Mouse (Mus musculus) adrenal gland, adult (tissue): Measurements from ENCODE around the gene Jade1.
A peak's percentile ranks its signal among the peaks of the same experiment; 100 is the strongest.

Source experiments
- DNase-seq, 2 experiments: peaks; one replicate each; pipeline ENCODE4 v3.0.0; 2022 to 2023; ENCODE audit warnings: low spot score in 1 of 2; ENCODE audit not compliant: inconsistent age in 2 of 2

Gene Jade1

DNA sequence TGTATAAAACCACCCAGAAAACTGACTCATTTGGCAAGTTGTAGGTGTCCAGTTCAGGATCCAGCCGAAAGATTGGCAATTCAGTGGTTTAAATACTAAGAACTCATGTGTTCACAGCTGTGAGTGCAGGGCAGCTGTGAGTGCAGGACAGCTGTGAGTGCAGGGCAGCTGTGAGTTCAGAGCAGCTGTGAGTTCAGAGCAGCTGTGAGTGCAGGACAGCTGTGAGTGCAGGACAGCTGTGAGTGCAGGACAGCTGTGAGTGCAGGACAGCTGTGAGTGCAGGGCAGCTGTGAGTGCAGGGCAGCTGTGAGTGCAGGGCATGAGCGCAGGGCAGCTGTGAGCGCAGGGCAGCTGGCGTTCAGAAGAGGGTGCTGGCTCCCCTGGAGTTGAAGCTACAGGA lies 39.5 kb downstream of the Jade1 start:
- no peak for DNase-seq

DNA sequence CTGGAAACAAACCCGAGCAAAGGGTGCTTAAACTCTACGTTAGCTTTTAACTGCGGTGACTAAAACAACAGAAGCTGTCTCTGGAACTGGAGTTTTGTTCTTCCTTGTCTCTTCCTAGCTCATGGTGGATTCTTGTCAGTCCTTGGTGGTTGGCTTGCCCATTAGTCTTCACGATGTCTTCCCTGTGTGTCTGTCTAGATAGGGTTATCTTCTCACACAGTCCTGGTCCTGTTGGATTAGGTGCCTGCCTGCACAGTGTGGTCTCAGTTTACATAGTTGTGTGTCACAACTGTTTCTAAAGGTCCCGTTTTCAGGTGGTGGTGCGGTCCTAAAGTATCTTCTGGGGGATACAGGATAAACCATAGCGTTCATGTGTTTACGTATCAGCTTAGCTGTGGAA lies 41.5 kb downstream of the Jade1 start:
- no peak for DNase-seq

DNA sequence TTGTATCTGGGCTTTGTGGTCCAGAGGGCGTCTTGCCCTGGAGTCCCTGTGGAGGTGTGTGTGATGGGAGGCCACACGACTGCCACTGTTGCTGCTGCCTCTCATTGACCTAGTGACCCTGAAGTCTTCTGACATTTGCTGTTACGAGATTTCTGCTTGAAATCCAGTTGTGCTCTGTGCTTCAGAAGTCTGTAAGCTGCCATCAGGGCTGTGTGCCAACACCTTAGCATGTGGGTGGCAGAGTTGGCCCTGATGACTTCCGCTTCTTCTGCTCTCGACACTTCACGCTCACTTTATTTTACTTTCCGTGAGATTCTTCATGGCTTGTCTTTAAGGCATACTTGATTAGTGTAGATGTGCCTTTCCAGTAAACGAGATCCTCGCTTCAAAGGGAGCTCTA lies 42.9 kb downstream of the Jade1 start:
- peak in 1 of 2 experiments; percentile 68 for DNase-seq

DNA sequence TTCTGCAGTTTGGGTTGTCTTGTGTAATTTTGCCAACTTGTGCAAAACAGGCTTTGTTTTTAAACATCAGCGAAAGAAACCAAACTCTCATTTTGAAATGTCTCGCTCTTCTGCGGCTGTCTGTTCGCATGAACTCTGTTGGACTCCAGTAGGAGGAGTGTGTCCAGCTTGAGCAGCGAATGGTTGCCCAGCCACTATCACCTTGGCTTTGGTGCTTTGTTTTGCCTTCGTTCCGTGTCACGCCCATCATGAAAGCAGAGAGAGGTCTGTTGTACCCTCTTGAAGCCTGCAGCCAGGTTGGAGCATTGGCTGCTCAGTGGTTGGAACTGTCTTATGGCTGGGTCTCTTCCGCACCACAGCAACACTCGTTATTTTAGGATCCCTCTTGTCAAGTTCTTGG lies 43.7 kb downstream of the Jade1 start:
- DNase-seq = no peak

DNA sequence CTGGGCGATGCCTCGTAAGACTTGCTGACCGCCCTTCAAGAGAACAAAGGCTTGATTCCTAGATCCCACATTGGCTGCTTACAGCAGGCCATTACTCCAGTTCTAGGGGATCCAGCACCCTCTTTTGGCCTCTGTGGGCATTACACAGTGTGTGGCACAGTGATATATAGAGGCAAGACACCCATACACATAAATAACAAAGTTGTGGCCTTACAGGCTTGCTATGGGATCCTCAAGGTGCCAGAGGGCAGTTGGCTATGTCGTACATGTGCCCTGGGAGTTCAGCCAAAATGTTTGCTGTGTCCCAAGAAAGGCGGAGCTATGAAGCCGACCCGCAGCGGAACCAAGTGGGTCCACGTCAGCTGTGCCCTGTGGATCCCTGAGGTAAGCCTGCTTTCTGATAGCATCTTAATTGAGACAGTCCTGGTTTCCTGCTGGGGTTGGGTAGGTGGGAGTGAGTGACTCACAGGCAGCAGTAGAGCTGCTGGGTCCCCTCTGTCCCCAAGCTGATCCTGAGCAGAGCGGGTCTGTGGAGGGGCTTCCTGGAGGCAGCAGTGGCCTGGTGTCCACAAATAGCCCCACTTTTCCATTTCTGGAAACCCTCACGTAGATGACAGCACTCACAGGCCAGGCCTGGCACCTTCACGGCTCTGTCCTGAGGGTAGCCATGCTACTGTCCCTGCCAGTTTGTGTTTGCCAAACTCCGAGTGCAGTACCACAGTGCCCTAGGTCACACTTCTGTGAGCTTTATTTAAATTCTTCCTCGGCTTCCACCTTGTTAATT lies 44.5 kb downstream of the Jade1 start:
- DNase-seq = peak; percentile 58 to 87

DNA sequence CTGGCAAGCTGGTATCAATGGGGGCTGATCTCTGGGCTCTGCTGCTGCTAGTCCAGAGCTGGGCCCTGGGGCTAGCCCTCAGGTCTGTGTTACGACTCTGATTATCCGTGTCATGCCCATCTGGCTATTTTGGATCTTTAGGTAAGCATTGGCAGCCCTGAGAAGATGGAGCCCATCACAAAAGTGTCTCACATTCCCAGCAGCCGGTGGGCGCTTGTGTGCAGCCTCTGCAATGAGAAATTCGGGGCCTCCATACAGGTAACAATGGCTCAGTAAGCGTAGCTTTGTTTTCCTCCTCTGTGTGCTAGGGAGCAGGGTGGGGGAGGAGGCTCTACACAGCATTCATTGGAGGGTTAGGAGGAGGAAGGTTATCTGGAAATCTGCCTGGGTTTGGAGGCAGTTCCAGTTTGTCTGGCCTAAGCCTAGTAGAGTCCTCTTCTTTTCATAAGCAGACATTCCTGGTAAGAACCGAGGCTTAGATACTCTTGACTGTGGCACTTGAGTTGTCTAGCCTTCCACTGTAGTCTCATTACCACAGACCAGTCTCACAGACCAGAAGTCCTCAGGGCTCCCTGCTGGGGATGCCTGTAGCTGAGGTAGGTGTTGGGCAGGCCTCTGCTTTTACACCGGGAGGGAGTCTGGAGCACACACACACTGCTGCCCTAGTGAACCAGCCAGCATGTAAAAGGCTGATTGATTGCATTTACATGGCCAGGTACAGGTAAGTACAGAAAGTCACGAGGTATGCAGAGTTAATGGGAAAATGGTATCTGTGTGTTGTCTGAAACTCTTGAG lies 45.9 kb downstream of the Jade1 start:
- peak in 1 of 2 experiments; percentile 27 for DNase-seq

DNA sequence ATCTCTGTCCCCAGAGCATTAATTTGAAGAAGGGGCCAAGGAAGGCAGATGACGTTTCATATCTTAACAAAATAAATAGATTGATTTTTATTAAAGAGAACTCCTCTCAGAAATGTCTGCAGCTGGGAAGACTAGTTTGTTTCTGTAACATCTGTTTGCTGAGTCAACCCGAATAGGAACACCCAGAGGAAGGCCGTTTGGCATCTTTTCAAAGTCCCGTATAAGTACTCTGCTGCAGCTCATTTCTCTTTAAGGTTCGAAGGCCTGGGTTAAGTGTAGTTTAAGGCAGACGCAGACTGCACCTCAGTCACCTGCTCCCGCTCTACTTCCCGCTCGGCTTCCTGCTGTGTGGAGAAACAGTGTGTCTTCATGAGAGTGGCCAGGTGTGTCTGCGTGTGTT lies 47.4 kb downstream of the Jade1 start:
- DNase-seq = peak in 1 of 2 experiments; percentile 67

DNA sequence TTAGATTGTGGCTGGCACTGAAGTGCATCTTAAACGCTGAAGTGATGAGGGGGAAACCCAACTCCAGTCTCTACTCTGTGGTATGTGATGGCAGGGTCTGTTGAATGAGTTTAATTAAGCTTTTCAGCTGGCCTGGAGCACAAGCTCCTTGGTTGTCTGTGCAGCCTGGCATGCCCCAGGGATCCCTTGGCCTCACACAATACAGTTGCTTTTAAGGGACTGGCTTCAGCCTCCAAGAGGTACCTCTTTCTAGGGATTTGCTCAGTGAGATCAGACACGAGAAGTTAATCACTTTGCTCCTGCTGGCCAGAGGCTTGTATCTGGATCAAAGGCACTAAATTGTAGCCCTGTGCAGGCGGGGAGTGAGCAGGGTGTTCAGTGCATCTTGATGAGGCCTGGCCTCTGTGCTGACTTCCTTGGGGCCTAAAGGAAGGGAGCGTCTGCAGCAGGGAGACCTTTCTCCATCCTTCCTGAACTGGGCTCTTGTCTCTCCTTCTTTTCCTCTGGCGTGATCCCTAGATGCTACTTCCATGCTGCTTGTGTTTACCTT lies 48.0 kb downstream of the Jade1 start:
- peak; percentile 2 to 23 for DNase-seq

DNA sequence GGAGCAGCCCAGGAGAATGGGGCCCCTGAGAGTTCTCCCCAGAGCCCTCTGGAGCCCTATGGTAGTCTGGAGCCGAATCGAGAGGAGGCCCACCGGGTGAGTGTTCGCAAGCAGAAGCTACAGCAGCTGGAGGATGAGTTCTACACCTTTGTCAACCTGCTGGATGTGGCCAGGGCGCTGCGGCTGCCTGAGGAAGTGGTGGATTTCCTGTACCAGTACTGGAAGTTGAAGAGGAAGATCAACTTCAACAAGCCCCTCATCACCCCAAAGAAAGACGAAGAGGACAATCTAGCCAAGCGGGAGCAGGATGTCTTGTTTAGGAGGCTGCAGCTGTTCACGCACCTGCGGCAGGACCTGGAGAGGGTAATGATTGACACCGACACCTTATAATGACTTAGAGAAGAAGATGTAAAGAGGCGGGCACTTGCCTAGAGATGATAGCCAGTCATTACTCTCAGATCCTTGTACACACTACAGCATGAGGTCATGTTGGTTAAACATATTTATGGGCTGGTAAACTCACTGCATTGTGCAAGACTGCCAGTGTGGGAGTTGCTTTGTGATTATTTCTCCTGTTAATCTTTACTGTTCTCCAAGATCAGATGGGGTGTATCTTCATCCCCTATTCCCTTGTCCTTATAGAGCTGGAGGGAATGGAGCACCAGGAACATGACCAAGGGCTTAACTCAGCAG lies 49.2 kb downstream of the Jade1 start:
- peak in 1 of 2 experiments; percentile 27 for DNase-seq

DNA sequence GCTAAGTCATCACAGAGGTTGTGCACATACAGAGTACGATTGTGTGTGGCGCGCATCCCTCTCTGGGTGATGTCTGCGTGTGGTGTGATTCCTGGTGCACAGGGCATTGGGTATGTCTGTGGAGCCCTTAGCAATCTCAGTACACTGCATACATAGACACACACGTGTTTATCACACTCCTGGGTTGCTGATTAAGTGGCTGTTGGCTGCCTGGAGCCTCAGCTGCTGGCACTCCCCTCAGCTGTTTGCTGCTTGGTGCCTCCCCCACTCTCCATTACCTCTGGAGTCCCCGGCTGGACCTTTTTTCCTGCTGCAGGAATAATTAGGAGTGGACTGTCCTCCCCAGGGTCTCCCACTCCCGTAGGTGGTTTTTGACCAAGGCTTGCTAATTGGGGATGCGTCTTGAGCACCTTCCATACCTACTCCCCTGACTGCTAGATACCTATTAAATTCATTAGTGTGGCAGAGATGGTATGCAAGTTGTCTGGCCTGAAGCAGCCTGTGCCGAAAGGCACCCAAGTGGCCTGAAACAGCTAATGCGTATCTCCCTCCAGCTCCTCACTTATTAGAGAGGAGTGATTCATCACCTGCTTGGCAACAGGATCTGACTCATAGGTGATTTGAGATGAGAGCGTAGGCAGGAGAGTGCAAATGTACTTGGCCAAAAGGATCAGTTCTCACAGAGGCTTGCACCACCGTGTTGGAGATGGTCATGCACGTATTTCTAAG lies 50.2 kb downstream of the Jade1 start:
- DNase-seq = peak; percentile 50 to 76

DNA sequence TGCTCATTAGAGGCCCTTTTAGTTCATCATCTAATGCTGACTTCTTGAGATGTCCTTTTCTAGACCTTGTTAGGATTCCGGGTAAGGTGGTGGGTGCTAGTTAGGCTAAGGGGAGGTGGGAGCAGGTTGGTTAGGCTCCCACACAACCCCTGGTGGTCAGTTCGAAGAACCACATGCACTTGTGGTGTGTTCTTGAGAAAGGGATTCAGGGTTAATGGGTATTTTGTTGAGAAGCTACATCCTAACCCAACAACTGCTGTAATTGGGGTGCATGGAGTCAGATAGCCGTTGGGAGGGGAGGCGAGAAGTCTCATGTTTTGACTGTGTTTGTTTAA lies 50.8 kb downstream of the Jade1 start:
- DNase-seq = no peak

DNA sequence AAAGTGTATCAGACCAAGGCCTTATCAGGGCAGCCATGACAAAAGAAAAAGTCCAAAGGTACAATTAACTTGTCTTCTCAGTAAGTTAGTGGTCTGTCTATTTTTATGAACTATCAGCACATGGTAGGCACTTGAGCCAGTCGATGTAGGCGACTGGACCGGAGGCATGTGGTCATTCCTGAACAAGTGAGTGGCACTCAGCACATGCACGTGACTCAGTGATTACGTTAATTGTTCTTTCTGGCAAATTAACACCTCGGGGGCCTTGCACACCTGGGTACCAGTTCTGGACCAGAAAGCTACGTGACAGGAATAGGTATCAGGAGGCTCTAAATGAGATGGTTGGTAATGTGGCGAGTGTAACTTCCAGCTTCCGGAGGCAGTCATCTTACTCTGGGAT lies 51.5 kb downstream of the Jade1 start:
- DNase-seq = no peak

DNA sequence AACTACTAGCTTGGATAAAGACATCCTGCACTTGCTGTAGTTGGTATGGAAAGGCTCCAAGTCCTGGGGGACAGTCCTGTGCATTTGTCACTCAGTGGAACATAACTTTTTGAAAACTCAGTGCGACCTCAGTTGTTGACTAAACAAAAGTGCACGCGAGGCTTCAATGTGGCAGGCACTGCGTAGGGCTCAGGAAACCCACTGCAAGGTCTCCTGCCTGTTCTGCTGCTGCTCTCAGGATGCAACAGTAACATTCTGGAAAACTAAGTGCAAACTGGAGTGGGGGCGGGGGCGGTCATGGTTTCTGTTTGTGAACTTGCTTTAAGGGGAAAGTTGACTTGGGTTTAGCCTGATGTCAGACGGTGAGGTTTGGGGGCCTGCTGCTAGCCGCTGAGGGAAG lies 51.9 kb downstream of the Jade1 start:
- peak in 1 of 2 experiments; percentile 14 for DNase-seq

DNA sequence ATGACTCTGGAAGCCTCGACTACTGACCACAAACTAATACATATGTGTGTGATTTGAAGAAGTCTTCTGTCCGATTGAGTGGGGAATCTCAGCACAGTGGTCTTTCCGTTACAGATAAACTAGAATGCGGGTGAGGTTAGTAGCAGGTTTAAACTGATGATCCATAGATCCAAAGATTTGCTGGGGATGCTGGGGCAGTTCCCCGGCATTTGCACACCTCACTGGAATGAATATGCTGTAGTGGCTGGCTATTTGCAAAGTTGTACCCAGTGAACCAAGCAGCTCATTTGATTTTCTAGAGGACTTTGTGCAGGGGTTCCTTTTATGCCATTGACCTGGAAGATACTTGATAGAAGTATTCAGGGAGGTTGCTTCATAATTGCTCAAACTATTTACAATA lies 53.5 kb downstream of the Jade1 start:
- peak in 1 of 2 experiments; percentile 17 for DNase-seq

DNA sequence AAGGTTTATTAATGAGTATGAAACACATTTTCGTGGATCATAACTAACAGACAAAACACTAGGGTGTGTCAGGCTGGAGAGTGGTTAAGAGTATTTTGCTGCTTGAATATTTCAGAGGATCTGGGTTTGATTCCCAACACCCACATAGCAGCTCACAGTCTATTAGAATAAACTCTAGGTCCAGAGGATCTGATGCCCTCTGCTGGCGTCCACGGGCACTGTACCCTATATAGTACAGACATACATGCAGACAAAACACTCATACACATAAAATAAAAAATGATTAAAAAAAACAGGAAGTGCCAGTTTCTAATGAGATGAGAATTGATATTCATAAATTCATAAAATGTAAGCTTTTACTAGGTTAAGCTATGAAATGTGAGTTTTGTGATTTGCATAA lies 56.7 kb downstream of the Jade1 start:
- peak in 1 of 2 experiments; percentile 40 for DNase-seq

DNA sequence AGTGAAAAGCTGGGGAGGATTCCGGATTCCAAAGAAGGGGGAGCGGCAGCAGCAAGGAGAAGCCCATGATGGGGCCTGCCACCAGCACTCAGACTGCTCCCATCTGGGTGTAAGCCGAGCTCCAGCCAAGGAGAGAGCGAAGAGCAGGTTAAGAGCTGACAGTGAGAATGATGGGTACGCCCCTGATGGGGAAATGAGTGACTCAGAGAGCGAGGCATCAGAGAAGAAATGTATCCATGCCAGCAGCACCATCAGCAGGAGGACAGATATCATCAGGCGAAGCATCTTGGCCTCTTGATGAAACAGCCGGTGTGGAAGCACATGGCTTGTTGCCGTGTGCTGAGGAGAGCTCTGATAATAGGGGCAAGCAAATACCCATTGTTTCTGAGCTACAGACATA lies 58.2 kb downstream of the Jade1 start:
- peak in 1 of 2 experiments; percentile 32 for DNase-seq

DNA sequence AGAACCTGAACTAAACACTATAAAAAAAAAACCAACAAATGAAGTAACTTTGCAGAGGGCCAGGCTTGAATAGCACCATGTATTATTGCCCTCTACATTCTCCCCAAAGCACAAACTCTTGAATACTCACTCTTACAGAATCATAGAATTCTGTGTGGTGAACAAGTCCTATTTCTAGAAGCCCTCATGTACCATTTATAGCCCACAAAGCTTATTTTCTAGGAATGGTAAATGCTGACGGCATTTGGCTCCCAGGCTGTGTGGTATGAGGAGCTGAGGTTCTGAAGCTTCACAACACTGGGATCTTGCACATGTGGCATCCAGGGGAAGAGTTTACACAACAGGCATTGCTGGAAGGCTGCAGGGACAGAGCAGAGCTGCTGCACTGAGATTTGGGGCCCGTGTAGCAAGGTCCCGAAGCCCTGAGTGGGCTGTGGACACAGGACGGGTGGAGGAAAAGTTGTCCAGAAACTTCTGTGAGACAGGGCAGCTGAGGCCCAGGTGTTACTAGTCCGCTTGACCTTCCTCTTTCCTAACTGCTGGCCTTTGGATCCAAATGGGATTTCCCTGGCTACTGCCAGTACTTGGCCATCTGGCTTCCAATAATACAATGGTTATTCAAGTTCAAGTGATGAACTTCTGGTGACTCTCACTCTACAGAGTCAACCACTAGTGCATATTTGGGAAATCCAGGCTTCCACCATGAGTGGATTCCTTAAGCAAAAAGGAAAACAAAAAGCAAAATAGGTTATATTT lies 58.9 kb downstream of the Jade1 start:
- DNase-seq = no peak

DNA sequence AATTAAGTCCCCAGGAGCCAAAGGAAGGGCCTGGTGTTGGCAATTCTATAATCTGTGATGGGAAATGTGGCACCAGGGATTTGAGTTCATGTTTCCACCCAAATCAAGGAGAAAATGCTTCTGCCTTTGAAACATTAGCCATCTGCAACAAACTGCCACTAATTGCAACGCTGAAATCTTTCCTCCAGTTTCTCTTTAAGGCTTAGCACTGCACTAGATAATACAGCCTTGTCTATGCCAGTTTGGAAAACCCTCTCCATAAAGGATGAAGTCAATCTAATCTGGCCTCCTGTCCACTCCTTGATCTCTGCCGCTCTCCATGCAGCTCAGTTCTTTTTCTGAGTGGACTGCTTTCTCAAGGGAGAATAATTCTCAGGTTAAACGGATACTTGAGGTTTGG lies 62.5 kb downstream of the Jade1 start:
- no peak for DNase-seq

DNA sequence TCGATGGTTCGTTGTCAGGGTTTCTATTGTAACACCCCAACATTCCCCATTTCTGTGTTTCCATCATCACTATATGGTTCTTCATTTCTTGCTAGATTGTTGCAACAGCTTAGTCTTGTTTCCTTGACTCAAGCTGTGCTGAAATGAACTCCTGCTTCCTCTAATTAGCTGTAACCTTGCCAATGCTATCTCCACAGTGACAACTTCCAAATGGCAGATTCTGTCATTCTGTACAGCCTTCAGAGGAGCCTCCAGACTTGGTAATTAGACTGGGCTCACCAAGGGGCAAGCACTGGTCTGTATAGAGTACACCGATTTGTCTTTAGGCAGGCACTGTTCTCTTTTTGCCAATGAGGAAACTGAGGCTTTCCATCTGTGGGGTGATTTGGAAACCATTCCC lies 63.0 kb downstream of the Jade1 start:
- no peak for DNase-seq

DNA sequence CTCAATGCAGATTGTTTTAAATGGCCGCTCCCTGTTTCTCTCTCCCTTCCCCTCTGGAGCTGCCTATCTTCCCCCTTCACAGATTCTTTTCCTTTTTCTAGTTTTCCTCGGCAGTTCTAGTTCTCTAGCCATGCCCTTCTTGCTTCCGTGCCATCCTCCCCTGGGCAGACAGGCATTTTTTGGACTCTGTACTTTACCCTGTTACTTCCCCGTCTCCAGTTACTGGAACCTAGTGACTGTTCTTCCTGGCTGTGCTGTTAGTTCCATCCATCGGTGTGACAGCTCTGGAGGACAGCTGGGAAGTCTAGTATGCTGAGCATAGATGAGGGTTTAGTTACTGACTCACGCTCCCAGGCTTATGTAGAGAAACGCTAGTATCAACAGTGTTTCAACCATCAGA lies 65.4 kb downstream of the Jade1 start:
- DNase-seq = no peak
